Mouse (Mus musculus) adrenal gland, postnatal 4 days (tissue): ENCODE measurements around the gene Mgat1. TPM values are rescaled to one million over a fixed set of nuclear protein-coding genes. Genes with fewer than 3 reads are reported as not detected.

Experiments used
- total RNA-seq, 2 experiments: library from RNA; stranded (reverse); gene quantifications; 2 replicates each; pipeline ENCODE4 v1.2.3; 2021

Mgat1 gene
- total RNA-seq, 2 experiments from 2014 or later = 104 to 109 TPM

Other genes starting within 250 kb of the Mgat1 start
- 1 to 10 TPM; 1.6 to 2.8 TPM for gene 9930111J21Rik2, start 192.9 kb upstream of the Mgat1 start, total RNA-seq
- gene Tgtp2, start 180.0 kb upstream of the Mgat1 start, total RNA-seq = 1 to 10 TPM in 1 of 2 experiments, not detected in 1; 1.2 TPM
- gene Ifi47, start 167.6 kb upstream of the Mgat1 start, total RNA-seq = 1 to 10 TPM; 3.3 to 6.7 TPM
- gene Olfr1396, start 129.3 kb upstream of the Mgat1 start, total RNA-seq = under 1 TPM; 0.25 TPM
- not detected for gene Olfr1395, start 101.9 kb upstream of the Mgat1 start, total RNA-seq
- gene Olfr1394, start 89.8 kb upstream of the Mgat1 start, total RNA-seq = not detected
- gene Btnl9, start 57.0 kb upstream of the Mgat1 start, total RNA-seq = 10 to 100 TPM; 15.6 to 16.7 TPM
- gene Zfp62, start 40.9 kb upstream of the Mgat1 start, total RNA-seq = 10 to 100 TPM; 47.3 to 48.7 TPM
- under 1 TPM; 0.20 to 0.36 TPM for gene Olfr1393, start 34.1 kb downstream of the Mgat1 start, total RNA-seq
- under 1 TPM in 1 of 2 experiments, not detected in 1; 0.20 TPM for gene Olfr1392, start 41.1 kb downstream of the Mgat1 start, total RNA-seq
- not detected for gene Olfr10, start 60.5 kb downstream of the Mgat1 start, total RNA-seq
- not detected for gene Olfr1391, start 78.6 kb downstream of the Mgat1 start, total RNA-seq
- not detected for gene Olfr1390, start 91.0 kb downstream of the Mgat1 start, total RNA-seq
- not detected for gene Olfr1389, start 178.9 kb downstream of the Mgat1 start, total RNA-seq
- gene Olfr1388, start 192.4 kb downstream of the Mgat1 start, total RNA-seq = under 1 TPM; 0.14 to 0.17 TPM
- not detected for gene Olfr1387, start 211.2 kb downstream of the Mgat1 start, total RNA-seq
- gene Olfr1386, start 220.9 kb downstream of the Mgat1 start, total RNA-seq = not detected
- gene Olfr1385, start 244.9 kb downstream of the Mgat1 start, total RNA-seq = not detected